22 mouse cellular contexts compared by ENCODE assay signal in genomic region chr8:111747866-111748649, GRCm38 (mm10). TPM values are rescaled to one million over a fixed set of nuclear protein-coding genes. Genes with fewer than 3 reads are reported as not detected.
DNase-seq lines count a peak whose midpoint lies in the region; ATAC-seq and TF ChIP-seq lines count a peak whose summit lies in the region.
"Had no signal": no experiment of that assay in that cellular context is flagged by ENCODE, and none has a peak within 500 bp of the region (broad histone marks: within the 10 kb centered on the region; RNA-seq: fewer than 3 reads in every experiment).

No protein-coding gene starts in this region.

- H3K4me2 ChIP-seq in forebrain, embryonic 11.5 days (ENCODE audit: low read depth, low read length, severe bottlenecking), result no peak overlapping the region
- H3K4me2 ChIP-seq in forebrain, embryonic 14.5 days (ENCODE audit: low read length), result no peak overlapping the region
- peak overlapping the region; percentile 41 for H3K4me2 ChIP-seq in myocyte (ENCODE audit: low read depth)
- H3K4me2 ChIP-seq: liver, embryonic 13.5 days; neural tube, embryonic 12.5 days had no signal

- H3K4me3 ChIP-seq in forebrain, embryonic 11.5 days (ENCODE audit: low read depth, low read length), result no peak overlapping the region
- H3K4me3 ChIP-seq in forebrain, embryonic 14.5 days (ENCODE audit: low read depth, low read length), result no peak overlapping the region
- no peak overlapping the region for H3K4me3 ChIP-seq in myocyte
- H3K4me3 ChIP-seq: embryonic facial prominence, embryonic 10.5 days; hindbrain, embryonic 10.5 days; liver, embryonic 13.5 days; neural tube, embryonic 12.5 days had no signal

- H3K27me3 ChIP-seq in forebrain, embryonic 11.5 days (ENCODE audit: control insufficient read depth, insufficient read depth, low read length), result no peaks in the 10 kb centered on the region
- no peaks in the 10 kb centered on the region for H3K27me3 ChIP-seq in forebrain, embryonic 14.5 days (replicated peaks; ENCODE audit: control insufficient read depth, insufficient read depth, low read length)
- H3K27me3 ChIP-seq in myocyte (ENCODE audit: control insufficient read depth, insufficient read depth, insufficient read length), result no peaks in the 10 kb centered on the region
- H3K27me3 ChIP-seq: neural tube, embryonic 12.5 days had no signal

- H3K4me1 ChIP-seq in forebrain, embryonic 11.5 days (replicated peaks; ENCODE audit: control insufficient read depth, insufficient read depth, low read length), result peaks cover 8% of the 10 kb centered on the region
- peaks cover 19% of the 10 kb centered on the region for H3K4me1 ChIP-seq in forebrain, embryonic 14.5 days (ENCODE audit: control insufficient read depth, insufficient read depth, low read length)

- no peak overlapping the region for H3ac ChIP-seq in myocyte (ENCODE audit: control insufficient read depth, insufficient read length)

- no peak overlapping the region for H3K27ac ChIP-seq in forebrain, embryonic 11.5 days (ENCODE audit: low read depth, low read length)
- H3K27ac ChIP-seq in forebrain, embryonic 14.5 days (ENCODE audit: low read depth, low read length), result no peak overlapping the region
- H3K27ac ChIP-seq: embryonic facial prominence, embryonic 10.5 days; hindbrain, embryonic 10.5 days; liver, embryonic 13.5 days; neural tube, embryonic 12.5 days had no signal

- no peak for TF ChIP-seq POLR2A in myocyte (IDR thresholded peaks at IDR 0.05; ENCODE audit: insufficient read length, low read depth)

- H3K9ac ChIP-seq in forebrain, embryonic 11.5 days (ENCODE audit: low read length), result no peak overlapping the region
- H3K9ac ChIP-seq in forebrain, embryonic 14.5 days (ENCODE audit: low read length), result no peak overlapping the region
- H3K9ac ChIP-seq: liver, embryonic 13.5 days; neural tube, embryonic 12.5 days had no signal

- no peaks in the 10 kb centered on the region for H3K36me3 ChIP-seq in forebrain, embryonic 11.5 days (ENCODE audit: control insufficient read depth, insufficient read depth, low read length)
- no peaks in the 10 kb centered on the region for H3K36me3 ChIP-seq in forebrain, embryonic 14.5 days (ENCODE audit: control insufficient read depth, insufficient read depth, low read length)
- H3K36me3 ChIP-seq in myocyte (ENCODE audit: control insufficient read depth, insufficient read depth), result no peaks in the 10 kb centered on the region
- H3K36me3 ChIP-seq: embryonic facial prominence, embryonic 10.5 days; hindbrain, embryonic 10.5 days; liver, embryonic 13.5 days; neural tube, embryonic 12.5 days had no signal

- H3K9me3 ChIP-seq in forebrain, embryonic 11.5 days (ENCODE audit: control insufficient read depth, low read length), result no peaks in the 10 kb centered on the region
- H3K9me3 ChIP-seq in forebrain, embryonic 14.5 days (replicated peaks; ENCODE audit: control insufficient read depth, low read length), result no peaks in the 10 kb centered on the region
- H3K9me3 ChIP-seq: embryonic facial prominence, embryonic 10.5 days; hindbrain, embryonic 10.5 days; liver, embryonic 13.5 days; neural tube, embryonic 12.5 days had no signal

- peaks cover 6% of the 10 kb centered on the region for H3K79me2 ChIP-seq in myocyte (ENCODE audit: control insufficient read depth, insufficient read depth)

- no peak for ATAC-seq in forebrain, embryonic 11.5 days (replicated peaks; ENCODE audit: low FRiP score)
- no peak for ATAC-seq in forebrain, embryonic 14.5 days
- no peak for ATAC-seq in cerebellum, adult (ENCODE audit: insufficient number of reproducible peaks, low FRiP score, low TSS enrichment)
- ATAC-seq: midbrain, embryonic 16.5 days had no signal

- WGBS in forebrain, embryonic 11.5 days, result 82% methylated on average over 8 of the region's 8 CpGs
- WGBS in forebrain, embryonic 14.5 days, result 82% methylated on average over 8 of the region's 8 CpGs

- peak; percentile 33 for DNase-seq in forebrain, embryonic 11.5 days (ENCODE audit: low spot score)
- DNase-seq in forebrain, embryonic 14.5 days (ENCODE audit: low spot score), result no peak
- DNase-seq in 416B (ENCODE audit: low read depth), result peak; percentile 54
- DNase-seq in NIH3T3 (ENCODE audit: low read depth), result peak; percentile 41
- no peak for DNase-seq in frontal cortex, postnatal 10 days (ENCODE audit: low spot score in 2 of 2)
- DNase-seq in cerebellum, adult 8-10 months, result no peak
- DNase-seq: cerebellum, postnatal 25 days; gastrocnemius, postnatal 25 days; kidney, postnatal 36 days; layer of hippocampus, postnatal 36 days; left cerebral cortex, postnatal 4 days; liver, embryonic 13.5 days; right cerebral cortex, postnatal 4 days; thymus, postnatal 36 days had no signal

TF ChIP-seq in myocyte, 11 proteins besides CTCF, POLR2A, EP300 and RAD21:
- TF ChIP-seq USF1 (IDR thresholded peaks at IDR 0.05; ENCODE audit: low read depth), result no peak
- no peak for TF ChIP-seq E2F4 (IDR thresholded peaks at IDR 0.05; ENCODE audit: insufficient read depth)
- peak in 2 of 3 experiments; percentile 34 to 74 for TF ChIP-seq MYOD1 (IDR thresholded peaks at IDR 0.05; ENCODE audit: control insufficient read depth in 1 of 3, insufficient read length in 2 of 3, low read depth in 2 of 3)
- no peak for TF ChIP-seq CEBPB (IDR thresholded peaks at IDR 0.05; ENCODE audit: insufficient read depth, poor library complexity, severe bottlenecking)
- no peak for TF ChIP-seq POLR2AphosphoS2 (IDR thresholded peaks at IDR 0.05; ENCODE audit: insufficient read length, low read depth)
- peak in 1 of 3 experiments; percentile 68 for TF ChIP-seq MYOG (IDR thresholded peaks at IDR 0.05; ENCODE audit: control insufficient read depth in 1 of 3, insufficient read depth in 1 of 3, insufficient read length in 2 of 3, low read depth in 2 of 3)

RNA-seq across cellular contexts. Expression of gene Bcar1, which starts 4.4 kb away (rescaled TPM):
- 60.1 and 60.8 TPM in 2 replicates for polyA plus RNA-seq in forebrain, embryonic 11.5 days (2014; fragmentation: Nextera tagmentation; extraction: Ambion mirVana)
- 41.2 and 44.2 TPM in 2 replicates for polyA plus RNA-seq in forebrain, embryonic 14.5 days (2014; fragmentation: Nextera tagmentation; extraction: Ambion mirVana)
- polyA plus RNA-seq in myocyte (2012; fragmentation: generic; extraction: Trizol), result 81.9 TPM

RNA-seq across cellular contexts. Expression of gene Ctrb1, which starts 57.2 kb away (rescaled TPM):
- polyA plus RNA-seq in forebrain, embryonic 11.5 days (2014; fragmentation: Nextera tagmentation; extraction: Ambion mirVana), result not detected in 2 replicates
- polyA plus RNA-seq in forebrain, embryonic 14.5 days (2014; fragmentation: Nextera tagmentation; extraction: Ambion mirVana), result not detected in 2 replicates
- 85.4 TPM for polyA plus RNA-seq in myocyte (2012; fragmentation: generic; extraction: Trizol)
- polyA plus RNA-seq: embryonic facial prominence, embryonic 10.5 days; heart, embryonic 14.5 days; hindbrain, embryonic 10.5 days; lung, embryonic 16.5 days; midbrain, embryonic 16.5 days; neural tube, embryonic 12.5 days had no signal

Comparison
In these comparisons a context has a peak if more than half of its experiments do, and no peak if none do; other contexts are left out.
1. DNase-seq: peak in forebrain, embryonic 11.5 days (single experiment), 416B (single experiment) and NIH3T3 (single experiment); none in forebrain, embryonic 14.5 days (single experiment), frontal cortex, postnatal 10 days (0 of 2) and cerebellum, adult 8-10 months (single experiment).
2. RNA of gene Ctrb1, which starts 57.2 kb away (polyA plus RNA-seq): 85.4 TPM in myocyte (single experiment); not detected in forebrain, embryonic 11.5 days and not detected in forebrain, embryonic 14.5 days; every median in the first group is over 10 times any median in the second.